Mouse (Mus musculus) cortical plate, adult 2 months (tissue): ENCODE results near the gene Cbx7.

Source experiments
- CTCF ChIP-seq: fragments of 200-500 bp; IDR thresholded peaks from 2 replicates; pipeline ENCODE4 v1.5.1; 2011; ENCODE audit warnings: mild to moderate bottlenecking, control low read depth, low read length; ENCODE audit not compliant: insufficient read depth; ENCODE audit errors: extremely low read depth
- POLR2A ChIP-seq: fragments of 200-500 bp; IDR thresholded peaks from 2 replicates; pipeline ENCODE4 v1.6.1; 2011; ENCODE audit warnings: mild to moderate bottlenecking, low read length, control low read depth; ENCODE audit not compliant: insufficient read depth; ENCODE audit errors: extremely low read depth

DNA sequence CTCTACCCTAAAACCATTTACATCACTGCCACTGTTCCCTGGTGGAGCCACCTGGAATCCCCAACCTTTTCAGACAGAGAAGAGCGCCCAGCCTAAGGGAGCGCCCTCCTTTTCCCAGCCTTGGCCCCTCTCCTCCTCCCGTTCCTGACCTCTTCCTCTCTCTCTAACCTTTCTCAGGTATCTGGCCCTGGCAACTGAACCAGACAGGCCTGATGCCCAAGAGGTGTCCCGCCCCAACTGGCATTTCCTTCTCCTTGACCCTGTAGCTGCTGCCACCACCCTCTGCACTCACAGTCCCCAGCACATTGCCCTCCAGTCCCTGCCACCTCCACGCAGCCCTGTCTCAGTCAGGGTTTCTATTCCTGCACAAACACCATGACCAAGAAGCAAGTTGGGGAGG, 26.0 kb downstream of the Cbx7 start:
- TF ChIP-seq CTCF (no peak), POLR2A (no peak)
